Mouse (Mus musculus) common myeloid progenitor, adult 5-6 weeks (primary cell): Measurements from ENCODE around the gene Slc6a1. TPM values are rescaled to one million over a fixed set of nuclear protein-coding genes. Genes with fewer than 3 reads are reported as not detected.

Source experiments
- ATAC-seq: replicated peaks from 2 replicates; pipeline ENCODE4 v1.8.0; 2016; ENCODE audit warnings: low read depth, mild to moderate bottlenecking, moderate TSS enrichment, inconsistent platforms; ENCODE audit not compliant: poor library complexity, severe bottlenecking
- total RNA-seq: library from RNA; stranded (forward); fragments of 200-1000, 187-1606 nt; gene quantifications from 2 replicates; pipeline ENCODE4 v1.2.3, GENCODE M21; 2017

Slc6a1 gene
- not detected in 2 replicates for total RNA-seq

DNA sequence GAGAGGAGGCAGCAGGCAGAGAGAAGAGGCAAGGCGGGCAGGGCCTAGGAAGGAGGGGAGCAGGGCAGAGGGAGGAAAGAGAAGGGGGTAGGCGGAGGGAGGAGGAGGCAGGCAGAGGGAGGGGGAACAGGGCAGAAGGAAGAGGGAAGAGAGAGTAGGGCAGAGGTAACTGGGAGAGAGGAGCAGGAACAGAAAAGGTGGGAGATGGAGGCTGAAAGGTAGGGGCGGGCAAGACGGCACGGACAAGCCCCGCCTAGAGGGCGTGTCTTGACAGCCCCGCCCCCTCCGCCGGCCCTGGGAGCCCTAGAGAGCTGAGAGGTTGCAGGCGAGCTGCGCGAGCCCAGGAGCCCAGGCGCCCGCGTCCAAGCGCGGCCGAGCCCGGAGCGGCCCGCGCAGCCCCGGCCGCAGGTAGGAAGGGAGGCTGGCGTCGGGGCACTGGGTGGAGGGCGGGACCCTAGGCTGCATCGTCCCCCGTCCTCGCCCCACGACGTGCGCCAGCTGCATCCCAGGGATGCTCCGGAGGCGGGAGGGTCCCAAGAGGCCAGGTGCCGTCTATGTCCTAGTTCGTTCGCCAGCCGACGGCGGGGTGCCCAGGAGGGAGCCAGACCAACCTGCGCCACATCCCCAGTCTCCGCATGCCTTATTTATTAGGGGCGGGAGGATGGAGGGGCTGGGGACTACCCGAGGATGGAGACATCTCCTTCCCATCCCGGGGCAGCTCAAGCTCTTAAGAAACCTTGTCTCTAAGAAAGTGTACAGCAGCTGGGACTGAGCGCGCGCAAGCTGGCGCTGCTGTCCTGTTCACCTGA, at the start of gene Slc6a1:
Gene Slc6a1 (plus strand): TSS at position 167 of the 809 bp plus-strand sequence.
- peak; percentile 58 for ATAC-seq

DNA sequence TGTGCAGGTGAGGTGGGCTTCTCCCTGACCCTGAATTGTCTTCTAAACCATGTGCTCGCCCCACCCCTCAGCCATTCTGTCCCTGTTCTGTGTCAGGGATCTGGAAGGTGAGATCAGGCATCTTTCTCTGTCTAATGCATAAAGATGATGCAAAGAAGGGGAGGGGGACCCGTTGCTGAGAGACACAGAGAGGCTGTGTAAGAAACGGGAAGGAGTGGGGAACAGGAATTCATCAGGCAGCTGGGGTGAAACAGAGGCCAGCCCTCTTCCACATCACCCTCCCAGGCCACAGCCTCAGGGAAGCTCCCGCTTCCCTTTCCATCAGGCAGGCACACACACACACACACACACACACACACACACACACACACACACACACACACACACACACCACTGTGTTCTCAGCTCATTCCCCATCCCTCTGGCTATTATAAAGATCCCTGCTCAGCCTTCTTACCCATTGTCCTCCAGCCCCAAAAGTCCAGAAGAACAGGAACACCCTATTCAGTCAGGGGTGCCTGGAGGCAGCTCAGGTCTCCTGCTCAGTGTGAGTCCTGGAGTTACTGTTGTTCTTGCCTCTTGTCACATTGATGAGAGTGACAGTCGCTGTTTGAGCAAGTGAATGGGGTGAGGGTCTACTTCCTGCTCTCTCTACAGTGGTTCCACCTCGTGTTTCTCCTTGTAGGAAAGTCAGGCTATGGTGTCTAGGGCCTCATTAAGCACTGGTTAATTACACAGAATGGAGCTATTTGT, 43.4 kb upstream of the Slc6a1 start:
- no peak for ATAC-seq

DNA sequence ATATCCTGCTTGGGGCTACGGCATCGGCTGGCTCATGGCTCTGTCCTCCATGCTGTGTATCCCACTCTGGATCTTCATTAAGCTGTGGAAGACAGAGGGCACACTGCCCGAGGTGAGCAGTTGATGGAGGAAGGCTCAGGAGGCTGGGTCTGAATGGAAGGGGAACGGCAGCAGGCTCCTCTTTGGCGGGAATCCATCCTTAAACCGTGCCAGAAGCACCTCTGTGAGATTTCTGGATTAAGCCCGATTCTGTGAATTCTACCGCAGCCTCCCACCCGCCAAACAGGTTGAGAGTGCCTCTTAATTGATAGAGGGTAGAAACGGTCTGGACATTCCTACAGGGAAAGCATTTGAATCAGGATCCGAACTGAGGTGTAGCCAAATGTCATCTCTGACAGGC, 36.8 kb upstream of the Slc6a1 start:
- no peak for ATAC-seq

DNA sequence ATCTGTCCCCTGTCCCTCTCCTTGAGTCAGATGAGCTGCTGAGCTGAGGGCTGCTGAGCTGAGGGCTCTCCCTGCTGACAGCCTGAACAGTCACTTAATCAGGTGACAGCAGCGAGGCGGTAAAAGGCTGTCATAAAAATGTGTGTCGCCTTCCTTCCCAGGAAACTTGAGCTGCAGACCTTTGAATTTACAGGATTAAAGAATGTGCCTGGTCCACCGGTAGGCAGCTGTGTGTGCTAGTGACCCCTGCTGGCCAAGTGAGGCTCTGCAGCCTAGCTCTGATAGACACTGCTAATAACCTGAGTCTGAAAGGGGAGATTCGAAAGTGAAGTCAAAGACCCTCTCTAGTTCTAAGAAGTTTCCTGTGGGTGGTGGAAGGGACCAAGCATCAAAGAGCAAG, 32.1 kb upstream of the Slc6a1 start:
- peak; percentile 82; the same call in 1 of the 2 replicates for ATAC-seq

DNA sequence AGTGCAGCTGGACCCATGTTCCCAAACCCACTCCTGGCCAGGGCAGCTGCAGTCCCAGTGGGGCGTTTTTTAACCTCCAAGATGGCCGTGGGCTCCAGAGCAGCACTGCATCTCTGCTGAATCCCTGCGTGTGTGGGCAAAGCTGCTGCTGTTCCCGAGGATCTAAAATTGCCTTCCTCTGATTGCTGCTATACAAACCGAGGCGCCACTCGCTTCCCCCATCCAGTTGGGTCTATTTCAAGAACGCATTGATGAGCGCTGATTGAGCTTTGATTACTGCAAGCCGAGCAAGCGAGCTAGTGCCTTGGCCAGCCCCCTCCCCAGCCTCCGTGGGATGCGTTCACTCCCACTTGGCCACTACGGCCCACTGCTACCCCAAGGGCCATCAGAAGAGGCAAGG, 27.5 kb upstream of the Slc6a1 start:
- ATAC-seq: no peak

DNA sequence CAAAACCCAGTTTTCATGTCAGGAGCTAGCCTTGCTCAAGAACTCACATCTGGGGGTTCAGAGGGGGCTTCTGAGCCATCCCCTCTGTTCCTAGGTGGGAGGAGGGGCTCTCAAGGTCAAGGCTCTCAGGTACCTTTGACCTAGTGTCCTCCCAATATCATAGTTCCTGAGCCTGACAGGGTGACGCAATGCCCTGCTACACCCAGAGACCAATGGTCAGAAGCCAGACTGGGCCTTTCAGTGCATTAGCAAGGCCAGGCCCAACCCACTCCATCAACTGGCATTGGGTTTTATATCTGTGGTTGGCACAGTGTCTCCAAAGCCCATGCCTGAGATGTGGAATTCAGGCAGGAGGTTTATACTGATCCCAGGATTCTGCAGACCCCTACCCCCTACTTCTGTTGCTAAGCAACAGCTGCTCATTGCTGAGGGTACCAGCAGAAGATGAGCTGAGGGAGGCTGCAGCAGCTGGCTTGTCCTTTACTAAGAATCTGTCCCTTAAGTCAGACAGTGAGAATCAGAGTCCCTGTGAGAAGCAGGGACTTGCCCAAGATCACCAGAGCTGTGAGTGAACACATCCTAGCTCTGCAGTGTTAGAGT, 24.6 kb upstream of the Slc6a1 start:
- ATAC-seq: no peak

DNA sequence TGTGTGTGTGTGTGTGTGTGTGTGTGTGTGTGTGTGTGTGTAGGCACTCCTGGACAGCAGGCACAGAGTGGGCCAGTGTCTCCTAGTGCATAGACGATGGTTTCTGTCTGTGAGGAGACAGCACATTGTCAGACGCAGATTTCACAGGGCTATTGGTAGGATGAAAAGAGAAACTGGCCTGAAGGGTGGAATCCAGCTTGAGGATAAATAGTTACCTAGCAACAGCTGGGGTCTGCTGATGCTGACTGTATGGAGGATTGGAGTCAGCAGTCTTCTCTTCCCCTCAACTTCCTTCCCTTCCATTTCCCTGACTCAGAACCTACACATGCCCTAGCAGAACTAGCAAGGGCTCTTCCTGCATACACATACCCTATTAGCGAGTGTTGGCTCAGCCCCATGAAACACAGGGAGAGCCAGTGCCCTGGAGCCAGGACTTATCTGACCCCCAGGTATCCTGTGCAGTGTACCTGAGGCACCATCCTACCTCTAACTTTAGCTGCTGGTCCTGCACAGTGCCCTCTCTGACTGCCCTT, 23.7 kb upstream of the Slc6a1 start:
- no peak for ATAC-seq

DNA sequence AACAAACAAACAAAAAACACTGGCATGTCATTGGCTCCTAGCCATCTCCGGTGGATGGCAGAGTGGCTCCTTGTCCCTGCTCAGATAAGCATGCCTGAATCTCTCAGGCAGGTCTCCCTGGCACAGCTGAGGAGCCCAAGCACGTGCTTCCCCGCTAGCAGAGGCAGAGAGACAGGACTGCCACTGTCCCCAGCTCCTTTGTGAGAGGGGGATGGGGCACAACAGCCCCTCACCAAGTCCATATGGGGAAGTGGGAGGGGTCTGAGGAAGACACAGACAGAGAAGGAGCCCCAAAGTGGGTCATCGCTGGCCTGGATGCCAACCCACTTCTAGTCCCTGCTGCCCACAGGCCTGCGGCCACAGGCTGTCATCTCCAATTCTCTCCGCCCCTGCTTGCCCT, 20.8 kb upstream of the Slc6a1 start:
- no peak for ATAC-seq

DNA sequence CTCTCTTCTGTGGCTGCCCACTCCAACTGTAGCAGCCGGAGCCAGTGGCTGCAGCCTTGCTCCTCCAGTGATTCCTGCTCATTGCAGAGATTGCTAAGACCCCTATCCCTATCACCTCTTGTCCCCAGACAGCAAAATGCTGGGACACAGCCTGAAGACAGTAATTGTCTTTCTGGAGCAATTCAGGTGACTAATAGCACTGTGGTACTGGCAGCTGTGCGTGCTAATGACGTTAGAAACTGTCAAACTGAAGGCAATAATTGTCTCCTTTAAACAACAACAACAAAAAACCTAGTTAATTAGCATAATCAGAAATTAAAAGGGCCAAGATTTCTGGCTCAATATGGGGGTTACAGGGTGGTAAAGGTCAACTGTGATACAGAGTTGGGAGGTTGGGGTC, 18.4 kb upstream of the Slc6a1 start:
- ATAC-seq: no peak

DNA sequence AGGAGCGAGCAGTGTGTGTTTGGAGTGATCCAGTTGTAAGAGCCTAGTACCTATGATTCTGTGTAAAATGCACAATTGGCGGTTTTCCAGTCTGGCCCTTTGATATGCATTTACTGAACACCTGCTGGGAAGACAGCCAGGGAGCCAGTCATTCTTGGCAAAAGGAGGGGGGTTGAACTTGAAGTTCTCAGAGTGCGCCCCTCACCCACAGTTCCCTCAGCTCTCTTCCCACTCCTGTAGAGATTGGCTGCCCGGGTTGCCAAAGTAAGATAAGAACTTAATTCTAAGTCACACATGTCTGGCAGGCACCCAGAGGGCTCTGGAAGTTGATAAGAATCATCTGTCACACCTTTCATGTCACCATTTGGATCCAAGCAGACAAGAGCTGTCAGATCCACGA, 18.0 kb upstream of the Slc6a1 start:
- ATAC-seq: no peak

DNA sequence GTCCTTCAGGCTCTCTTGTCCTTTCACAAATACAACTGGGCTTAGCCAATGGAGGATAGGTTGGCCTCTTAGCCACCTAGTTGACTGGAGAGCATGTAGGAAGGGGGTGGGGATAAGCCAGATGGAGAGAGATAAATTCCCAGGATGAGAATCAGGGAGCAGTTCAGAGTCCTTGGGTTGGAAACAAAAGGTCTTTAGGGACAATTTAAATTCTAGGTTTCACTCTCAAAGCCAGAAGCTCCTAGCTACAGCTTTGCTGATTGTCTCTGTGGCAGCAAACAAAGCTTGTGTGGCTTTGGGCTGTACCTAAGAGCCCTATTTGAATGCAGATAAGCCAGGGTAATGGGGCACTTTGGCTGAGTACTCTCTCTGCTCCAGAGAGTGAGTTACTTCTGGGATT, 16.2 kb upstream of the Slc6a1 start:
- ATAC-seq: no peak

DNA sequence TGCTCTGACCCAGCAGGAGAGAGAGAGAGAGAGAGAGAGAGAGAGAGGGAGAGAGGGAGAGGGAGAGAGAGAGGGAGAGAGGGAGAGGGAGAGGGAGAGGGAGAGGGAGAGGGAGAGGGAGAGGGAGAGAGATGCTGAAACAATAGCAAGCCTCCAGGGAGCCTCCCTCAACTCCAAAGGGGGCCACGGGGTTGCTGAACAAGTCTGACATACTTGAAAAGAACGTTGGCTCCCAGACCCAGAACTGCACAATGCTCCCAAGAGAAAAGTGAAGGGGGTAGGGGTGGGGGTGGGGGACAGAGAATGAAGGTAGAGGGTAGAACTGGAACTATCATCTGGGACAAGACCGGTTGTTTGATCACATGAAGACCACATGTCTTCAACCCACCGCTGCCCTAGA, 14.5 kb upstream of the Slc6a1 start:
- no peak for ATAC-seq

DNA sequence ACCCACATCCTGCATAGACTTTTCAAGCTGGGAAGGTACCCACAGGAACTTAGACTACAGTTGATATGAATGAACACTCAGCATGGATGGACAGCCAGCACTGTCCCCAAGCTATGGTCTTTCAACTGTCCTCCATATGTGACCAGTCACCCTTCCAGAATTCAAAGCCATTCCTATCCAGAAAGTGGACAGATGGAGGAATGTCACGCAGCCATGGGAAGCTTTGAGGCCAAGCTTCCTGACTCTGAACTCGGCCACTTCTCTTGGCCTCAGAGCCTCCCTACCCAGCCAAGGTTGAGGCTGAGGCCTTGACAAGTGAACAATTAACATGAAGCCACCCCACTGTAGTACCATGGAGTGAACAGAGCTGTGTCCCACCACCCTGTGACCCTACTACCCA, 12.8 kb upstream of the Slc6a1 start:
- no peak for ATAC-seq

DNA sequence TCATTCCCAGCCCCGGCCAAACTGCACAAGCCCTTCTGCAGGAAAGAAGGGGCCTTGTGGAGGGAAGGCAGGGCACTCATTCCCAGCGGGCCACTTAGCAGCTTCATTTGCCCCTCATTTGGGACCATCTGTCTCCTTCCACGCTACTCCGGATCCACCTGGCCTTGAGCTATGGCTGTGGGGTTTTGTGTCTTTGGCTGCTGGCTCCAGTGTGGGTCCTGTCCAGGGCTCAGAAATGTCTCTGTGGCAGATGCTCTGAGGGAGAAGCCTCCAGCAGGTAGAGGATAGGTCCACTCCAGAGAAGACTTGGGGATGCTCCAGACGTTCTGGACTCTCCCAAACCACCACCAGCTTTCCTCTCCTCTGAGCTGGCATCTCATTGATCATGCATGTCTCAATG, 11.6 kb upstream of the Slc6a1 start:
- ATAC-seq: no peak

DNA sequence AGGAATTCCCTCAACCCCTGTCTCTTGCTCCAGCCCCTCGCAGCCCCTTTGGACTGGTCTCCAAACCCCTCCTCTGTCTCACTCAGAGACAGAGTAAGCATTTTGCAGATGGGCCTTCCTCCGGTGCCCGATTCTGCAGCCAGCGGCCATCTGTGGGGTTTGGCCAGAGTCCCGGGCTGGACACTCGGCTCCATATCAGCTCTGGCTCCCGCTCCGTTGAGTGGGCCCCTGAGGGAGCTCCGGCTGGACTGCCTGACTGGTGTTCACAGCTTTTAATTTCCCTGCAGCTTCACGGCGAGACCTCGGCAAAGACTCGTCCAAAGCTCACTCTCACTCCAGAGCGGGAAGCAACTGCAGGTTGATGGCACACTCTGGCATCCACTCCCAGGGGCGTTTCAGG, 10.2 kb upstream of the Slc6a1 start:
- no peak for ATAC-seq

DNA sequence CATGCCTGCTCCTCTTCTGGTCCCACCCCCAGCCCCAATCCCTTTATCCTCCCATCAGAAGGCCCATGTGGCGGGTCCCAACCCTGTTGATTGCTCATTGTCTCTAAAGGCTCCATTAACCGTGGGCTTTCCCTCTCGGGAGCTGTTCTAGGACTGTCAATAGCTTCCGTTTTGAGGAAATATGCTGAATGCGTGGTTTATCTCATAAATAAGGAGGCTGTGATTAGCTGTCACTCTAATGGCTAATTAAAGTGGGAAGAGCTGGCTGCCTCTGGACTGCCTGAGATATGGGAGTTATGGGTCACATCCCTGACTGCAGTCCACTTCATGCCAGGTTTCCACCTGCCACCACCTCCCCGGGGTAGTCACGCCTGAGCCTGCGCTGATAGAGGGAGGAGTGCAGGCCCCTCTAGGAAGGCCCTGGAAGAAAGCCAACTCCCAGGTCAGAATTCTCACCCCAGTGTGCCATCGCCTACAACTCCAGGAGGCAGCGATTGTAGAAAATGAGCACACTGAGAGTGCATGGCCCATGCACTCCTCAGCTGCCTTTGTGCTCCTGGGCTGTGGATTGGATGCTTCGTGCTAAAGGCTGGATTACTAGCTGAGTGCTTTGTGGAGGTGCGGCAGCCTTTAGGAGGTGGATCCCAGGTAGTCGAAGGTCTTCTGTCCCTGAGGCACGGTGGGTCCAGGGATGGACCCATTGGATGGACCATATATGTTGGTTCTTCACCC, 8.3 kb upstream of the Slc6a1 start:
- ATAC-seq: no peak

DNA sequence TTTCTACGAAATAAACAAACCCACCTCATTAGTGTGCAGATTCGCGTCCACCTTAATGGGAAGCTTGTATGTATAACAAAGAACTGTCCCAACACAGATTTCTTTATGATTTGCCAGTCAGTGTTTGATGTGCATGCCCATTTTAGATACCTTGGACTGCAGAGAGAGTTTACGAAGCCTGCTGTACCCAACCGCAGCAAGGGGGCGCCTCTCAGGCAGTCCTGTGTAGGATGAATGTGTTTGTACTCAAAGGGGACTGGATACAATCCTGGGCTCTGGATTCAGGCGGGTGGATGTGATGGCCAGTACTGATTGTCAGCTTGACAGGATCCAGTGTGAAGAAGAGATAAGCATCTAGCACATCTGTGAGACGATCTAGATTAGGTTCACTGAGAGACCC, 6.6 kb upstream of the Slc6a1 start:
- no peak for ATAC-seq

DNA sequence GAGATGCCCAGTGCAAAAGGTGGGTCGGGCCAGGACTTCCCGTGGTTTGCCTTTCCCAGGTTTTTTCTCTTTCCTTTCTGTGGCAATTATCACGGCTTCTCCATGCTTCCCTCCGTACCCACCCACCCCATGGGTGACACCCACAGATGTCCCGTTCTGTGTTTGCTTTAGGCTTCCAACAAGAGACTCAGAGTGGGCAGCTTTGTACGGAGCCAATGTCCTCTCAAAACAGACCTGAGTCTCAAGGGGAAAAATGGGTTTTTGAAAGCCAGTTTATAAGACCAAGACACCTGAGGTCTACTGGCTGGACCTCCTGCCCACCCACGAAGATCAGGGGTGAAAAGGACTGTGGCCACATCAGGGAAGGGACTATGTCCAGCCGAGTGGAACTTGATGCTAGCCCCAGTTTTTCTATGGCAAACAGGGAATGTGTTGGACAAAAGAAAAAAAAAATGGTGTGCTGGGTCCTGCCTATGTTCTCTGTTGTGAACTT, 889 bp downstream of the Slc6a1 start:
- no peak for ATAC-seq

DNA sequence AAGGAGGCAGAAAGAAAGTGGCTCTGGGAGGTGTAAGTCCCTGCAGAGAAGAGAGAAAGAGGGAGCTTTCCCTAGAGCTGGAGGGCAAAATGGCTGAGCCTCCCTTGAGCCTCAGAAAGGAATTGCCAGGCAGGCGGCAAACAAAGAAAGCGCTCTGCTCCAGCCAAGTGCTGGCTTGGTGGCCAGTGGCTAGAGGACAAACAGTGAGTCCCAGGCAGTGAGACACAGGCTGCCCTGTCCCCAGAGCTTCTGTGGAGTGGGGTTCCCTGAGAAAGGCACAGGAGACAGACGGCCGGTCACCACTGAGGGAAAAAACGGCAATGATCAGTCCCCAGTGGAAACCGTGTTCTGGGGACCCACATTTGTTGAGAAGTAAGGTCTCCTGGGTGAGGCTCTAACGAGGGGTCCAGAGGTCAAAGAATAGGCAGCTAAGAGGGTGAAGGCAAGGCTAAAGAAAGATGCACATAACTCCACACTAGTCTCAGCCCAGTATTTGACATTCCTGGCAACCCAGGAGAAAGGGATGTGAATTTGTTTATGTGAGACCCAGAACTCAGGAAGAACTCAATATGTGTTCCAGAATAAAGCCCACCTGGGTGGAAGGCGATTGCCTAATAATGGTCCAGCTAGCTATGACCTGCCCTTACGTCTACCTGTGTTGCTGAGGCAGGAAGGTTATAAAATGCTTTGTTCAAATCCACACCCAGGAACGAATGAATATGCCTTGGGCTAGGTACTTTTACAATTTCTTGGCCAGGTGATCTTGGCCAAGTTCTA, 1.7 kb downstream of the Slc6a1 start:
- no peak for ATAC-seq
